Mouse (Mus musculus) left cerebral cortex, adult 18-20 months (tissue): ENCODE results near the gene Ilf3. TPM values are rescaled to one million over a fixed set of nuclear protein-coding genes. Genes with fewer than 3 reads are reported as not detected.

ENCODE experiments used
- DNase-seq, 2 experiments: peaks; one replicate each; pipeline ENCODE4 v3.0.0; 2021 to 2022; ENCODE audit warnings: low spot score in 2 of 2, mixed read lengths in 1 of 2
- total RNA-seq, 2 experiments: library from RNA; stranded (reverse); gene quantifications; 2 replicates each; pipeline ENCODE4 v1.2.3; 2021

Ilf3 gene
- total RNA-seq, 2 experiments from 2014 or later, result 79.2 to 81.4 TPM

DNA sequence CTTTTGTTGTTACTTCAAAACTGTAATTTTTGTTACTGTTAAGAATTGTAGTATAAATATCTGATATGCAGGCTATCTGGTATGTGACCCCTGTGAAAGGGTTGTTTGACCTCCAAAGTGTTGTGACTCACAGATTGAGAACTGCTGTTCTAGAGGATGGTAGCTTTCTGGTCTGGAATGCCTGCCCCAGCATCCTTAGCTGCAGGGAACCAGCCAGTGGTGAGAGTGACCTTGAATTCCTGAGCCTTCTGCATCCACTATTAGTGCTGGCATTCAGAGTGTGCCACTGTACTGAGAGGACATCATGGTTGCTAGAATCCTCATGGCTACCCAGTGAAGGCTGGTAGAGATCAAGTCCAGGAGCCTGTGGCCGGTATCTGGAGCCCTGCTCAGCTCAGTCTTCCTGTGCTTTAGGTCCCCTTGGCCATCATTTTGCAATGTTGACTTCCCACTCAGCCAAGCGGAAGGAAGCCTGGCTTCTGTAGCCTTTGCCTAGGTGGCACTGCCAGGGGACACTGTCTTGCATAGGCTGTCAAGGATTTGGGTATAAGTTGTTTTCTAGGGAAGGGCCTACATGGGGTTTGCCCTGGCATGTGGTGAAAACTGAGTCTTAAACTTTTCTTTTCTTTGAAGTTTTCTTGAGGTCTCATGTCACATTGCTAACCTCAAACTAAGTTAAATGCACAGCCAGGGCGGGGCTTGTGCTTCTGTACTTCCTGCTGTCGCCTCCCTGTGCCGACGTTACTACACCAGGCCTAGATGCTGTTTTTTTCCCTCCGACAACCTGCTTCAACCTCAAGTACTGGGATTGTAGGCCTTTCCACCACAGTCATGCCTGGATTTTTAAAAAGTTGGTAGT, 68.3 kb downstream of the Ilf3 start:
- DNase-seq, result no peak

DNA sequence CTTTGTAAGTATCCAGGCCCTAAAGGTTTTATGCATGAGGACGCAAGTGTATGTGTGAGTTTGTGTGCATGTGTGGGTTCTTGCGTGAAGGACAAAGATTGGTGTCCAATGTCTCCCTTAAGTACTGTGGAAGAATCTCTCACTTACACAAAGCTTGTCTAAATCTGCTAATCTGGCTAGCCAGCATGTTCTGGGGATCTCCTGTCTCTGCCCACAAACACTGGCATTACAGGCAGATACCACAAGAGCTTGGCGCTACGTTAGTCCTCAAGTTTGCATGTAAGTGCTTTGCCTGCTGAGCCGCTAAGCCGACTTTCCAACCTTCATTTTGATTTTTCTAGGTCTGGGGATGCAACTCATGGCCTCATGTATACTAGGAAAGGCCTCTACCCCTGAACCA, 69.9 kb downstream of the Ilf3 start:
- no peak for DNase-seq

DNA sequence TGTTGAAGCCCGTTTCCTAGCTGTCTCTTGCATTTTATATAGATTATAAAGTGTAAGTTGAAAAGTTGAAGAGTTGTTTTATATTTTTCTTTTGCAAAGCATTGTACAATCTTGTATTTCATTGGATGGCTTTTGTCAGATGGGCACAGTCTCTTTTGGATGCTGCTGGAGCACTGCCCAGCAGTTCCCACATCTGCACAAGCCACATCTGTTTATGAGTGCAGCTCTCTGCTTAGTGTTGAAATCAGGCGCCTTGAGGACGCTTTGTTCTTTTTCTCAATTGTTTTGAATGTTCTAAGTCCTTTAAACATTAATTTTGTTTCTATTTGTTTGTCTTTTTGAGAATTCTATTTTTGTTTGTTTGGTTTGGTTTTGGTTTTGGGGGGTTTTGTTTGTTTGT, 70.5 kb downstream of the Ilf3 start:
- DNase-seq, result no peak

DNA sequence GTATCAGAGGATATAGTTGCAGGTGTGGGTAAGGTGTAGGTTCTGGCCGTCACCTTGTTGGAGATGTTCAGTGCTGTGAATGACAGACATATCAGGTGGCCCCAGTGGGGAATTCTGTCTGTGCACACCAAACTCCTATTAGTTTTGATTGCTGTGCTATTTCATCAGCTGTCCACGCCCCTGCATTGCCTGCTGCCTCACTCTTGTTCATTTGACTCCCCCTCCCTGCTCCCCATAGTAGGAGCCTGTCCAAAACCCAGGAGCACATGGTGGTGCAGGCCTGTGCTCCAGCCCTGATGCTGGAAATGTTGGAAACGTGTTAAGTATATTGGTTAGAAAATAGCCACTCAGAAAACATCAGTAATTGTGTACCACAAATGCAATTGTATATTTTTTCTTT, 71.8 kb downstream of the Ilf3 start:
- DNase-seq, result no peak

DNA sequence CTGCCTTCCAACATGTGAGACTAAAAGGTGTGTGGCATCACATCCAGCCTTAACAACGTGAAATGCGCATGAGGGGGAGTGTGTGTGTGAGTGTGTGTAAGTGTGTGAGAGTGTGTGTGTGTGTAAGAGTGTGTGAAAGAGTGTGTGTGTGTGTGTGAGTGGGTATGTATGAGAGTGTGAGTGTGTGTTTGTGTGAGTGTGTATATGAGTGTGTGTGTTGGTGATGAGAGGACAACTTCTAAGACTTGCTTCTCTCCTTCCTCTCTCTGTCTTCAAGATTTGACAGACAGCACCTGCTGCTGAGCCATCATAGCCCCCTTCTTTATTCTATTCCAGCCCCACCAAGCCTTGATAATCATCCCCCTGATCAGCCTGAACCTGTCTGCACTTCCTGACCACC, 72.2 kb downstream of the Ilf3 start:
- DNase-seq, result no peak

DNA sequence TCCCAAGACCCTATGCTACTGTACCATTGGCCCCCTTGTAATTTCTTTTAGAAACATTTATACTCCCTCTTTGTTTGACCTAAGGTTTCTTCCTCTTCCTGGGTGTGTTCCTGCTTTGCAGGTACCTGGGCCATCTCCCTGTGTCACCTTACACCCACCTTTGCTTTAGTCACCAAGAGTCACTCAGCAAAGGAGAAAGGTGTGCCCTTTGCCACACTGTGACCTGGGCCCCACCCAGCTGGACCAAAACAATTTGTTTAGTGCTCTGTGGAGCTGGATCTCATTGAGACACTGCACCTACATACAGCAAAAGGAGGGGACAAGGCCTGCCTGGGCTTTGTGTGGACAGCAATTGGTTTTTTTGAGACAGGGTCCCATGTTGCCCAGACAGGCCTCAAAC, 72.7 kb downstream of the Ilf3 start:
- no peak for DNase-seq

DNA sequence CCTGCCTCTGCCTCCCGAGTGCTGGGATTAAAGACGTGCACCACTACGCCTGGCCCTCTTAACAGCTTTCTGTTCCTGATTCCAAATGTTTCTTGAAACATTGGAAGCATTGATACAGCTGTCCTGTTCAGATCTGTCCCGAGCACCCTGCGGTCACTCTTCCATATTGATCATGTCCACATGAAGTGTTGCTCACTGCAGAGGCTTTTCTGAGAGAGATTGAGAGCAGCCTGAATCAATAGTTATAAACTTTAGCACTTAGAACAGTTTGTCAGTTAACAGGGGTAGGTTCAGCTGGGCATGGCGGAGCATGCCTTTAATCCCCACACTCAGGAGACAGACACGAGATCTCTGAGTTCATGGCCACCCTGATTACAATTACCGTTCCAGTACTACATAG, 76.2 kb downstream of the Ilf3 start:
- no peak for DNase-seq

DNA sequence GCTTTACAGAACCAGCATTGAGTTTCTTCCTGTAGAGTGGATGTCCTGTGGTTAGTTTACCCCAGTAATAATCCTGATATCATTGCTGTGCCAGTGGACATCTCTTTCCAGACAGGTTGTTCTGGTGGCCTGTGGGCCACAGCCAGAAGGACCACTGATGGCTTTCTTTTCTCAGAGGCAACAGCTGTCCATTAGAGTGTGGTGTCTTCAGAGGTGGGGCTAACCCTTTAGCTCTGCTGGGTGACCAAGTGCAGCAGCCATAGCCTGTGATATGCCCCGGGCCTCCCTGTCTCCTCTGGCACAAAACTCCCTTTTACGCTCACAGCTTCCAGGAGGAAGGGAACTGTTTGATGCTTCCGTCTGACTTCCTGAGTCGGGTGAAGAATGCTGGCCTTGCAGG, 76.9 kb downstream of the Ilf3 start:
- DNase-seq, result no peak

DNA sequence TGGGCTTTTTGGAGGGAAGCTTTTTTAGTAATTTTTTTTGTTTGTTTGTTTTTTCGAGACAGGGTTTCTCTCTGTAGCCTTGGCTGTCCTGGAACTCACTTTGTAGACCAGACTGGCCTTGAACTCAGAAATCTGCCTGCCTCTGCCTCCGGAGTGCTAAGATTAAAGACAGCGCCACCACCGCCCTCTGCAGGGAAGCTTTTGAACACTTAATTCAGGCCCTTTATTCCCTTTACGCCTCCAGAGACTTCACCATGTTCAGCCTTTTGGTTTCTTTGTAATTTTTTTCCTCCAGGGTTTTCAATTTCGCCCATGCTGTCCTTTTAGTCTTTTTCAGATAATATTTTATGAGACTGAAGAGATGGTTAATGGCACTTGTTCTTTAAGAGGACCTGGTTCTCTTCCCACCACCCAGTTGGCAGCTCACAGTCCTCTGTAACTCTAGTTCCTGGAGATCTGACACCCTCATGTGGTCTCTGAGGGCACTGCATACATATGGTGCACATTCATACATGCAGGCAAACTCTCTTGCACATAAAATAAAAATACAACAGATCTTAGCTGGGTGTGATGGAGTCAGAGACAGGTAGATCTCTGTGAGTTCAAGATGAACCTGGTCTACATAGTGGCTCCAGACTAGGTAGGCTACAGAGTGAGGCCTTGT, 77.5 kb downstream of the Ilf3 start:
- DNase-seq, result no peak

DNA sequence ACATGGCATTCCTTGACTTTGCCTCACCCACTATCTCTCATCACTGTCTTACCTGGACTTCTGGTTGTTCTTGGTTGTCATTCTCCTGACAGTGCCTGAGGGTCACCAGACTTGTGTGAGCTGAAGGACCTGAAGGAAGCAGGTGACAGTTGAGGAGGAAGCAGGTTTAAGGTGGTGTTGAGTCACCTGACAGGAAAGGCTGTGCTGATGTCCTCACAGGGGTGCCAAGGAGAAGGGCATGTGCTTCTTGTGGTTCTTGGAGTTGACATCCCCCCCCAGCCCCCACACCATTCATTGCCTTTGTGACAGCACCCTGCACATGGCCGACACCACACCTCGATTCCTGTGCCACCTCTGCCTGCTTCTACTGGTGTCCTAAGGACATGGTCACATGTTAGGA, 80.1 kb downstream of the Ilf3 start:
- no peak for DNase-seq

DNA sequence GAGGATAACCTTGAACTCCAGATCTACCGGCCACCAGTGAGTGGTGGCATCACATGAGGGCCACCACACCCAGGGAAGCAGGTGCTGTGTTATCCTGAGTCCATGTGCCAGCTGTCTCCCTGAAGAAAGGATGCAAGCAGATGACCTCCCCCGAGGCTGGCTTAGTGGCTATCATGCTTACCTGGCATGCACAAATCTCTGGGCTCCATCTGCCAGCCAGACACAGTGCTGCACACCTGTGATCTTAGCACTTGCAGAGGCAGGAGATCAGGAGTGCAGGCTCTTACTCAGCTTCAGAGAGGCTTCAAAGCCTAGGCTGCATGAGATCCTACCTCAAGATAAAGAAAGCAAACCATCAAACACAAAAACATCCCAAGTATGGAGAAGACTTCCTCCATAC, 82.0 kb downstream of the Ilf3 start:
- DNase-seq, result no peak

DNA sequence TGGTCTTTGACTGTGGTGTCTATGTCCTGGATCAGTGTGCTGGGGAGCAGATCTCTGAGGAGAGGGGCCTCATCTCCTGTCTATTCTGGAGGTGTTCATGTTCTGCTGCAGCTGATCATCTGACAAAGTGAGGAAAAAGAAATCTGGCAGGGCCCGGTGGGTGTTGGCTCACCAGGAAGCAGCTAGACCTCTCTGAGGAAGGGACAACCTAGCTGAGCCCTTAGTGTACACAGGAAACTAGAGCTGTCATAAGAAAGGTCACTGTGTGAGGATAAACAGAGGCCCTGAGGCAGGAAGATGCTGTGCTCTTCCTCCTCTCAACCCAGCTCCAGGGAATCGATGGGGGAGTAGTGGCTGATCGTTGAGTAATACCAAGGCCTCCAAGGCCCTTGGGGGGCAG, 82.6 kb downstream of the Ilf3 start:
- DNase-seq, result no peak

DNA sequence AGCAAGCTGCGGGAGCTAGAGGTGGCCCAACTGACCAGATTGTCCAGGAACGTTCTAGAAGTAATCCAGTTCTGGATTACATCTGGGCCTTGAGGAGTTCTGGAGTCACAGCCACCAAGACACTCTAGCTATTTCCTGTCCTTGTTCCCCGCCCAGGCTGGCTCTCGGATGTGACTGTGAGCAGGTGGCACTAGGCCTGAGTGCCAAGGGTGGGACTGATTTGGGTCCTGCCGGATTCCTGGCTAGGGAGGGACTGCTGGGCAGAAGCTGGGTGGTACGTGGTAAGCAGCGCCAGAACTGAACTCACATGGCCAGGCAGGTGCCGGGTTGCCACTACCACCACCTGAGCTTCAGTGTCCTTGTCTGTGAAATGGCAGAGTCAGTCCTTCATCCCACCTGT, 83.7 kb downstream of the Ilf3 start:
- no peak for DNase-seq

DNA sequence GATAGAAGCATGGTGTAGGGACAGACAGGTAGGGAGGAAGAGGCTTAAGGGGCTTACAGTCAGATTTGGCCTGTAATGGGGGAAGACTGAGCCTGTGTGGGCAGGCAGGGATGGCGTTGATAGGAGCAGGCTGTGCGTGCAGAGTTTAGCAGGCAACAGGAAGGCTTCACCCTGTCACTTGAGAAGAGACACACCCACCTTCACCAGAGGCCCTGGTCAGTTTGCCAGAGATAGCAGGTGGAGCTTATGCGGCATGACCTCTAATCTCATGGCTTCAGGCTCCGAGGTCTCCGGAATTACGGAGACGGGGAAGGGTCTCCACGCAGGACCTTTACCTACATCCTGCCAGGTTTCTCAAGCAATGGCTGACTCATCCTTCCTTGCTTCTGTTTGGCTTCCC, 84.2 kb downstream of the Ilf3 start:
- no peak for DNase-seq

DNA sequence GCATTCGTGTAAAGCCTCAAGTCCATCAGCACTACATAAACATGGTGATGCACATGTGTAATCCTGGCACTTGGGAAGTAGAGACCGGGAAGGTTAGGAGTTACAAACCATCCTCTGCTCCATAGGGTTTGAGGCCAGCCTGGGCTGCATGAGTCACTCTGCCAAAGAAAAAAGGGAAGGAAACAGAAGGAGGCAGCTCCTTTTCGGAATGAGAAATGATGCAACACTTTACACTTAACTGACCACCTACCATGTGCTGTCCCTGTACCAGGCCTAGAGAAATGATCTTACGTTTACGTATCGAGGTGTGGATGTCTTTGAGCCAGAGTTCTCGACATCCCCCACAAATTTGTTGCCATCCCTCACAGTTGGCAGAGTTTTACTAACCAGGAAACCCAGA, 85.3 kb downstream of the Ilf3 start:
- no peak for DNase-seq

DNA sequence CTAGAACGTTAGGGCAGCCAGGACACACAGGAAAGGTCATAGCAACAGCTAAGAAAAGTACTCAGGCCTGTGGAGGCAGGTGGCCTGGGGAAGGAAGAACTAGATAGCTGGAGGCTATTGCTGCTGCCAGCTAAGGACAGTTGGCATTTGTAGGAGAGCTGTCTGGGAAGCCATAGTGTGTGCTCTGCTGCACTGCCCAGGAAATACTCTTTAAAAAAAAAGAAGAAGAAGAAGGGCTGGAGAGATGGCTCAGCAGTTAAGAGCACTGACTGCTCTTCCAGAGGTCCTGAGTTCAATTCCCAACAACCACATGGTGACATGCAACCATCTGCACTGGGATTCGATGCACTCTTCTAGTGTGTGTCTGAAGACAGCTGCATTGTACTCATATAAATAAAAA, 85.8 kb downstream of the Ilf3 start:
- no peak for DNase-seq

DNA sequence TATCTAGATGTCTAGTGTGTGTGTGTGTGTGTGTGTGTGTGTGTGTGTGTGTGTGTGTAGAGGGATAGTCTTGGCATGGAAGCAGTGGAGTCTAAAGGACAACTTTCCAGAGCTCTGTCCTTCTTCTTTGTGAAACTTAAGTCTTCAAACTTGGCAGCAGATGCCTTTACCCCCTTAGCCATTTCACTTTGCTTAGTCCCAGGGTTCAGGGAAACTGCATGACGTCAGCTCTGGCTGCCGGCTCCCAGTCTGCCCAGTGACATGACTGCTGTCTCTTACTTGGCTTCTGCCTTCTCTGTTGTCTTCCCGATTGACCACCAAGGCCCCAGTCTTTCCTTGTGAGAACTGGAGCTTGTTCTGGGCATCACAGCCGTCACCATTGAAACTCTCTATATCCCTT, 86.9 kb downstream of the Ilf3 start:
- no peak for DNase-seq

Other genes starting within 250 kb of the Ilf3 start
- gene Tyk2, start 236.6 kb upstream of the Ilf3 start, total RNA-seq, result 10 to 100 TPM; 12.6 to 12.7 TPM
- 100 to 1,000 TPM; 153 to 154 TPM for gene Cdc37, start 217.9 kb upstream of the Ilf3 start, total RNA-seq
- 10 to 100 TPM; 84.8 to 98.3 TPM for gene Pde4a, start 202.2 kb upstream of the Ilf3 start, total RNA-seq
- gene Keap1, start 128.5 kb upstream of the Ilf3 start, total RNA-seq, result 10 to 100 TPM; 53.4 to 58.0 TPM
- 10 to 100 TPM in 1 of 2 experiments, 1 to 10 TPM in 1; 9.7 to 10.7 TPM for gene S1pr5, start 119.4 kb upstream of the Ilf3 start, total RNA-seq
- gene Atg4d, start 102.6 kb upstream of the Ilf3 start, total RNA-seq, result 10 to 100 TPM; 46.4 to 49.9 TPM
- gene Kri1, start 79.9 kb upstream of the Ilf3 start, total RNA-seq, result 10 to 100 TPM; 36.8 to 38.5 TPM
- gene Cdkn2d, start 76.5 kb upstream of the Ilf3 start, total RNA-seq, result 10 to 100 TPM; 52.9 to 61.6 TPM
- 1 to 10 TPM; 1.6 TPM for gene Ap1m2, start 55.5 kb upstream of the Ilf3 start, total RNA-seq
- gene Slc44a2, start 47.2 kb upstream of the Ilf3 start, total RNA-seq, result 10 to 100 TPM; 40.3 to 50.5 TPM
- gene Qtrt1, start 44.0 kb downstream of the Ilf3 start, total RNA-seq, result 10 to 100 TPM; 21.1 to 25.8 TPM
- gene Dnm2, start 57.0 kb downstream of the Ilf3 start, total RNA-seq, result 10 to 100 TPM; 50.5 to 53.1 TPM
- 10 to 100 TPM; 12.9 to 13.7 TPM for gene Tmed1, start 142.4 kb downstream of the Ilf3 start, total RNA-seq
- under 1 TPM; 0.28 to 0.37 TPM for gene AB124611, start 158.3 kb downstream of the Ilf3 start, total RNA-seq
- 10 to 100 TPM; 73.8 to 74.8 TPM for gene Carm1, start 179.0 kb downstream of the Ilf3 start, total RNA-seq
- gene Timm29, start 224.9 kb downstream of the Ilf3 start, total RNA-seq, result 10 to 100 TPM; 51.8 to 55.1 TPM
- 10 to 100 TPM; 22.5 to 23.4 TPM for gene Yipf2, start 225.0 kb downstream of the Ilf3 start, total RNA-seq
- 100 to 1,000 TPM; 108 to 114 TPM for gene Smarca4, start 248.3 kb downstream of the Ilf3 start, total RNA-seq